Mouse (Mus musculus): ENCODE data around the gene Metap1. TPM values are rescaled to one million over a fixed set of nuclear protein-coding genes. Genes with fewer than 3 reads are reported as not detected.

Gene Metap1
- polyA plus RNA-seq, 1 experiment from 2014 or later: 45.8 TPM

DNA sequence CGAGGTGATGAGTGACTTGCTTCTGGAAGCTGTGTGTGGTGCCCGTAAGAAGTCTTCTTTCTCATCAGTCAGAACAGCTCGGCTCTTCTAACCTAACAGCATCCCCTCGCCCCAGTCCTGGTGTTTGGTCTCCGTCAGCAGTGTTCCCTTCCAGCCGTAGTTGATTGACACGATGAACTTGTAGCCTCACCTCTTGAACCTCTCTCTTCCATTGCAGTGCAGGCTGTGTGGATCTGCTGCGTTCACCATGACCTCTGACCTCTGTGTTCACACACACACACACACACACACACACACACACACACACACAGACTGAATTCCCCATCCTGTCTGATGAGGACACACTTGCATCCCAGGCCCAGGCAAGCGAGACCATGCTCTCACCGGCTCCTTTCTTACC lies 37.1 kb downstream of the Metap1 start:
- peaks cover 95% of the 10 kb centered on the region for H3K36me3 ChIP-seq (ENCODE audit: control insufficient read depth, insufficient read depth, low read length)

DNA sequence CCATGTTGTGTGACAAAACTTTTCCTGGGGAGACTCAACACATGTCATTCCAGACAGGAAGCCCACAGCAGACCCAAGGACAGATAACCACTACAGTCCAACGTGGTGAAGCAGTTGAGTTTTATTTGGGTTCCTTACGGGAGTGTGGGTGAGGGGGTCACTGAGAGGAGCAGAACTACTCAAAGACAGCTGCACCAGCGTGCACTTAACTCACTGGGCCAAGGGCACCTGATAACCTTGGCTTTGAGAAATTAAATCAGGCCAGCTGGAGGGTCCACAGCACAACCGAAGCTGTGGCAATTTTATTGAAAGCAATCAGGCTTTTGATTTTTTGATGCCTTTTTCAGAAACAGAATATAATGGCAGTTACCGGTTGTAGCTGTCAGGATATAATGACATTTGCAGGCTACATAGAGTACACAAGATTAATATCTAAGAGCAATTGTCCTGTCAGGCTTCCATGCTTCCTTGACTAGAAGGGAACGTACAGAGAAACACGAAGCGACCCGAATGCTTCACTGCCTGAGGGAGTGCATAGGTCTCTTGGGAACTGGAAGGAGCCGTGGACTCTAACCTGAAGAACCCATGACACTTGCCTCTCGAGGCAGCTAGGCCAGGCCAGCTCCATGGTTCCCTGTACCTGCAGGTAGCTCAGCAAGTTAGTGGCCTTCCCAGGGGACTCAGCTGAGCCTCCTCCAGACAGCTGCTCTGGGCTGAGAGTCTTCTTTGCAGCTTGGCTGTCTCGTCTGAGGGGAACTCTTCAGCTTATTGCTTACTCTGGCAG lies 41.0 kb downstream of the Metap1 start:
- WGBS: 72% methylated on average over 12 of the region's 12 CpGs
- Histone ChIP-seq H3K4me2 (ENCODE audit: low read depth, low read length) (no peak overlapping the region), H3K36me3 (ENCODE audit: control insufficient read depth, insufficient read depth, low read length) (peaks cover 80% of the 10 kb centered on the region), H3K27ac (replicated peaks; ENCODE audit: low read depth, low read length) (no peak overlapping the region), H3K4me1 (ENCODE audit: control insufficient read depth, insufficient read depth, low read length) (peaks cover 7% of the 10 kb centered on the region), H3K27me3 (replicated peaks; ENCODE audit: control insufficient read depth, insufficient read depth, low read length) (no peaks in the 10 kb centered on the region), H3K4me3 (ENCODE audit: low read depth, low read length) (no peak overlapping the region), H3K9me3 (ENCODE audit: control insufficient read depth, low read length) (no peaks in the 10 kb centered on the region), H3K9ac (ENCODE audit: low read depth, low read length) (no peak overlapping the region)
- DNase-seq (ENCODE audit: low spot score) (peak; percentile 10), ATAC-seq (ENCODE audit: low read depth) (peak; percentile 30; the same call in 1 of the 2 replicates)

More for the DNA sequence above, 37.1 kb downstream of the Metap1 start:
- ATAC-seq (ENCODE audit: low read depth) (no peak), DNase-seq (ENCODE audit: low spot score) (no peak)
- H3K4me3 ChIP-seq (ENCODE audit: low read depth, low read length): no peak overlapping the region
- H3K27me3 ChIP-seq (replicated peaks; ENCODE audit: control insufficient read depth, insufficient read depth, low read length): no peaks in the 10 kb centered on the region
- no peaks in the 10 kb centered on the region for H3K4me1 ChIP-seq (ENCODE audit: control insufficient read depth, insufficient read depth, low read length)
- H3K9me3 ChIP-seq (ENCODE audit: control insufficient read depth, low read length): no peaks in the 10 kb centered on the region
- H3K4me2 ChIP-seq (ENCODE audit: low read depth, low read length): no peak overlapping the region
- no peak overlapping the region for H3K9ac ChIP-seq (ENCODE audit: low read depth, low read length)
- no peak overlapping the region for H3K27ac ChIP-seq (replicated peaks; ENCODE audit: low read depth, low read length)
- 80% methylated on average over 10 of the region's 10 CpGs for WGBS

DNA sequence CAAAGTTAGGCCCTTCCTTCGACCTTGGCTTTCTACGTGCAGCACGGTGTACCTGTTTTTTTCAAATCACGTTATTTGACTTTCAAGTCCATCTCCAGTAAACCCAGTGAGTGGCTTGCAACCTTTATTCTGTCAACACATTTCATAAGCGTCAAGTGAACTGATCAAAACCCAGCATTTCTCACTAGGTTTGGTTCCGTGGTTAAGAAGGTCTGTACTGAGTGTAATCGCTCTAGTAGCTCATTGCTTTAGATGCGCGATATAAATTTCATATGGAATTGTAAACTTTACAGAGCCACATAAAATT lies 45.9 kb downstream of the Metap1 start:
- peak overlapping the region; percentile 95 for H3K4me3 ChIP-seq (ENCODE audit: low read depth, low read length)
- ATAC-seq (ENCODE audit: low read depth) (no peak), DNase-seq (ENCODE audit: low spot score) (no peak)
- peaks cover 10% of the 10 kb centered on the region for H3K4me1 ChIP-seq (ENCODE audit: control insufficient read depth, insufficient read depth, low read length)
- no peaks in the 10 kb centered on the region for H3K9me3 ChIP-seq (ENCODE audit: control insufficient read depth, low read length)
- H3K36me3 ChIP-seq (ENCODE audit: control insufficient read depth, insufficient read depth, low read length): peaks cover 35% of the 10 kb centered on the region
- peak overlapping the region; percentile 89 for H3K27ac ChIP-seq (replicated peaks; ENCODE audit: low read depth, low read length)
- 2% methylated on average over 9 of the region's 9 CpGs for WGBS
- H3K9ac ChIP-seq (ENCODE audit: low read depth, low read length): peak overlapping the region; percentile 92
- H3K27me3 ChIP-seq (replicated peaks; ENCODE audit: control insufficient read depth, insufficient read depth, low read length): no peaks in the 10 kb centered on the region
- H3K4me2 ChIP-seq (ENCODE audit: low read depth, low read length): peak overlapping the region; percentile 80

DNA sequence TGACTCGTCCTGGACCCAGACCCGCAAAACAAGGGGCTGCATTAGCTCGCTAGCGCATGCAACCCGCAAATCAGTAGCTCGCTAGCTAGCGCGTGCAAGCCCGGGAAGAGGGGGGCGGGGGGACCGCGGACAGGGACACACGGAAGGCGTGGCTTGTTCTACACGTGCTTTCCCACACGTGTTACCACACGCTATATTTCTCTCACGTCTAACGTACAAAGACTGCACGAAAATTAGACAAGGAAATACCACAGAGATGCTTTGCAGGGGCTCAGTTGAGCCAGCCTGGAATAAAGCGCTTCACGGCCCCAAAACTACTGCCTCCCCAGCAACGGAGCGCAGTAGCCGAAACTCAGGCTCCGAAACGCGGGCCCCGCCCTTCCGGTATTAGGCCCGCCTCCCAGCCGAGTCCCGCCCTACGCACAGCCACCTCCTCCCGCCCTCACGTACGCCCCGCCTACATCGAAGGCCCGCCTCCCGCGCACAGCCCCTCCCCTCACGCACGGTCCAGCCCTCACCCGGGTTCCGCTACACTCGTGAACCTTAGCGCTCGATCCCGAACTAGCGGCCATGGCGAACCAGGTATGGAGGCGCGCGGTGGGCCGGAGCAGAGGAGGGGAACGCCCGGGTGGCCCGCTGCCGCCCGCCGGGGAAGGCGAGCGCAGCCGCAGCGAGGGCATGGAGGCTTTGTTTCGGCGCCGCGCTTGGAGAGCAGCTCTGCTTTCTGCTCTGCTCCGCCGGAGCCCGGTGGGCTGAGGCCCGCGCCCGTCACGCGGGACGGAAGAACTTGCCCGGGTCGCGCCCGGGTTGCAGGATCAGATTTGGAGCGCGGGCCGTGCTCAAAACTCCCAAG lies 46.5 kb downstream of the Metap1 start, which contains the start of gene Adh5:
Adh5 (plus strand) TSS at position 482 of the 853 bp plus-strand sequence.
- ATAC-seq (ENCODE audit: low read depth): peak; percentile 98
- Histone ChIP-seq H3K27ac (replicated peaks; ENCODE audit: low read depth, low read length) (peak within 1 kb of the TSS; percentile 89), H3K27me3 (replicated peaks; ENCODE audit: control insufficient read depth, insufficient read depth, low read length) (no peaks in the 10 kb centered on the region), H3K4me3 (ENCODE audit: low read depth, low read length) (peak within 1 kb of the TSS; percentile 95), H3K9me3 (ENCODE audit: control insufficient read depth, low read length) (no peaks in the 10 kb centered on the region), H3K9ac (ENCODE audit: low read depth, low read length) (peak within 1 kb of the TSS; percentile 92), H3K36me3 (ENCODE audit: control insufficient read depth, insufficient read depth, low read length) (peaks cover 29% of the 10 kb centered on the region), H3K4me2 (ENCODE audit: low read depth, low read length) (peak within 1 kb of the TSS; percentile 80), H3K4me1 (ENCODE audit: control insufficient read depth, insufficient read depth, low read length) (peaks cover 10% of the 10 kb centered on the region)
- WGBS: under 1% methylated on average over 57 of the region's 86 CpGs
- DNase-seq (ENCODE audit: low spot score): peak; percentile 96

DNA sequence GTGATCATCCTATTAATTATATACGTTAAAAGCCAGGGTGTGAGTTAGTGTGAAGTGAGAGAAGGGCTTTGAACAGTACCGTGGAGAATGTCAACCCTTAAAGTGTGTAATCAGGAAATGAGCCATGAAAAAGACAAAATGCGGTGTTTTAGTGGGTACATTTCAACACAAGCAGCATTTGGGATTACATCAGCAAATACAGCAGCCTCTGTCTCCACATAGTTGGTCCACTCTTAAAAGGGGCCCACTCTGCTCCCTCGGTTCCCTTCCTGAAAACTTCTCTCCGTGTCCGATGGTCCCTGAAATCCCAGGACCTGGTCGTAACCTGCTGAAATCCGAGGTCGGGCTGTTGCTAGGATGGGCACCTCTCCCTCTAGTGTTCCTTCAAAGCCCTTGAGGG lies 47.1 kb downstream of the Metap1 start:
- H3K4me1 ChIP-seq (ENCODE audit: control insufficient read depth, insufficient read depth, low read length): peaks cover 10% of the 10 kb centered on the region
- WGBS: 2% methylated on average over 9 of the region's 9 CpGs
- peak overlapping the region; percentile 92 for H3K9ac ChIP-seq (ENCODE audit: low read depth, low read length)
- ATAC-seq (ENCODE audit: low read depth) (no peak), DNase-seq (ENCODE audit: low spot score) (no peak)
- H3K27ac ChIP-seq (replicated peaks; ENCODE audit: low read depth, low read length): peak overlapping the region; percentile 89
- no peaks in the 10 kb centered on the region for H3K9me3 ChIP-seq (ENCODE audit: control insufficient read depth, low read length)
- peak overlapping the region; percentile 95 for H3K4me3 ChIP-seq (ENCODE audit: low read depth, low read length)
- H3K4me2 ChIP-seq (ENCODE audit: low read depth, low read length): peak overlapping the region; percentile 80
- H3K36me3 ChIP-seq (ENCODE audit: control insufficient read depth, insufficient read depth, low read length): peaks cover 23% of the 10 kb centered on the region
- no peaks in the 10 kb centered on the region for H3K27me3 ChIP-seq (replicated peaks; ENCODE audit: control insufficient read depth, insufficient read depth, low read length)

DNA sequence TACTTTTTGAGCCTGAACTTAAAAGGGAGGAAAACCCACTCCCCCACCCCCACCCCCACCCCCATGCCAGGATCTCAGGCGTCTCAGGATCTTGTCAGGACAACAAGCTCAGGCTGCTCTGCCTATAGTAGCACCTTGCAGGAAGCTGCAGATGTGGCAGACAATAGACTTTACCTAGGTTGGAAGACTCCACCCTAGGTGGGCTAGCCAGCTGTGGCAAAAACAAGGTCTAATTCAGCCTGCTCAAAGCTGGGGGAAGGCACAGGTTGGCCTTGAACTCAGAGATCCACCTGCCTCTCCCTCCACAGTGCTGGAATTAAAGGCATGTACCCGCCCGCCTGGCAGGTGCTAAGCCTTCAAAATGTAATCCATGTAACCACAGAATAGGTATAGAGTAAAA lies 50.6 kb downstream of the Metap1 start:
- Histone ChIP-seq H3K36me3 (ENCODE audit: control insufficient read depth, insufficient read depth, low read length) (no peaks in the 10 kb centered on the region), H3K4me2 (ENCODE audit: low read depth, low read length) (no peak overlapping the region), H3K27me3 (replicated peaks; ENCODE audit: control insufficient read depth, insufficient read depth, low read length) (no peaks in the 10 kb centered on the region), H3K4me3 (ENCODE audit: low read depth, low read length) (no peak overlapping the region), H3K9me3 (ENCODE audit: control insufficient read depth, low read length) (0 out of 2 replicates have a peak, but pooled peaks cover 5% of the 10 kb centered on the region), H3K4me1 (ENCODE audit: control insufficient read depth, insufficient read depth, low read length) (peaks cover 3% of the 10 kb centered on the region; the same call in 1 of the 2 replicates), H3K9ac (ENCODE audit: low read depth, low read length) (no peak overlapping the region), H3K27ac (replicated peaks; ENCODE audit: low read depth, low read length) (no peak overlapping the region)
- WGBS: 63% methylated on average over 3 of the region's 3 CpGs
- DNase-seq (ENCODE audit: low spot score) (no peak), ATAC-seq (ENCODE audit: low read depth) (no peak)

DNA sequence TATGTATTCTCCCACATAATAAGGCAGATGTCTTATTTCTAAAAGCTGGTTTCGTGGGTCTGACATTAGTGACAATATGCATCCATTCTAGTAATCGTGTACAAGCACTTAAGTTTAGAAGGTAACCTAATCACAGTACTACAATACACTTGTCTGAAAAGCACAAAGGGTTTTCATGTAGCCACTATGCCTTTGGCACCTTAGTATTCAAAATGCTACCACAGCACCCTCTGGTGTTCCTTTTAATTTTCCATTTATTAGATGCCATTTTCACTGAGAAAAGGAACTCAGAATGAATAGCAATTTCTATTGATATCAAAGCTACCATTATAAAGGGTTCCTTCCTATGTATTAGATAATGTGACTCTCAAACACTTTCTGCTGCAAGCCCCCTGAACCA lies 57.5 kb downstream of the Metap1 start:
- DNase-seq (ENCODE audit: low spot score): peak; percentile 57
- Histone ChIP-seq H3K4me1 (ENCODE audit: control insufficient read depth, insufficient read depth, low read length) (no peaks in the 10 kb centered on the region), H3K4me2 (ENCODE audit: low read depth, low read length) (no peak overlapping the region), H3K4me3 (ENCODE audit: low read depth, low read length) (no peak overlapping the region), H3K27ac (replicated peaks; ENCODE audit: low read depth, low read length) (no peak overlapping the region), H3K36me3 (ENCODE audit: control insufficient read depth, insufficient read depth, low read length) (no peaks in the 10 kb centered on the region), H3K9me3 (ENCODE audit: control insufficient read depth, low read length) (0 out of 2 replicates have a peak, but pooled peaks cover 5% of the 10 kb centered on the region), H3K27me3 (replicated peaks; ENCODE audit: control insufficient read depth, insufficient read depth, low read length) (no peaks in the 10 kb centered on the region), H3K9ac (ENCODE audit: low read depth, low read length) (no peak overlapping the region)
- ATAC-seq (ENCODE audit: low read depth): no peak
- 77% methylated on average over 2 of the region's 2 CpGs for WGBS

DNA sequence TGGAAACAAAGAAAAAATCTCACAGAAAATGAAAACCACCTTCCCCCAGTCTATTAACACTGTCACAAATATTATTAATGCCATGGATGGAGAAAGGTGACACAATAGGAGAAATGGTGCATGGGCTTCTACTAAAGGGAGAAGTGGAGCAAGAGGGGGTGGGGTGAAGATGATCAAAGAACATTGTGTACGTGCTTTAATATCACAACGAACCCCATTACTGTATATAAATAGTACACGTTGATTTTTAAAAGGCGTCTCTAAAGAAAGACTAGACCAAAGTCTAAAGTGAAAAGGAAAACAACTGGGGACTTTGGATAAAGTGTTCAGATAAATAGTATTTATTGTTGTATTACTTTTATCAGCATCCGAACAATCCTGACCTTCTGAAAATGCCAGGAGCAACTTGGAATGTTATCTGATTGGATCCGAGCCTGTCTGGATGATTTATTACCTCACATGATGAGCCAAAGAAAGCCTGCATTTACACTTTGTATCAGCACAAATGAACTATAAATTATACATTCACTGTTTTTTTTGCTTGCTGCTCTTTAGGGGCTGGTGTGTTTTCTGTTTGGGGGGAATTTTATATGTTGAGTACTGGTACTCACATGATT lies 58.8 kb downstream of the Metap1 start:
- Histone ChIP-seq H3K36me3 (ENCODE audit: control insufficient read depth, insufficient read depth, low read length) (no peaks in the 10 kb centered on the region), H3K9ac (ENCODE audit: low read depth, low read length) (no peak overlapping the region), H3K27me3 (replicated peaks; ENCODE audit: control insufficient read depth, insufficient read depth, low read length) (no peaks in the 10 kb centered on the region), H3K4me2 (ENCODE audit: low read depth, low read length) (no peak overlapping the region), H3K27ac (replicated peaks; ENCODE audit: low read depth, low read length) (no peak overlapping the region), H3K9me3 (ENCODE audit: control insufficient read depth, low read length) (no peaks in the 10 kb centered on the region), H3K4me3 (ENCODE audit: low read depth, low read length) (no peak overlapping the region), H3K4me1 (ENCODE audit: control insufficient read depth, insufficient read depth, low read length) (no peaks in the 10 kb centered on the region)
- WGBS: 81% methylated on average over 6 of the region's 6 CpGs
- ATAC-seq (ENCODE audit: low read depth) (no peak), DNase-seq (ENCODE audit: low spot score) (no peak)

All from embryonic facial prominence, embryonic 14.5 days (tissue).